Mouse (Mus musculus) kidney, postnatal 14 days (tissue): ENCODE measurements around the gene Tmem79.
"Not testable (repeated sequence)": the region's sequence is repeated elsewhere in the genome, so short reads cannot be mapped to it uniquely, and the experiment has no call there.

Experiments
- DNase-seq: peaks from one replicate; pipeline ENCODE4 v3.0.0; 2022; ENCODE audit warnings: mixed read lengths

Gene Tmem79

DNA sequence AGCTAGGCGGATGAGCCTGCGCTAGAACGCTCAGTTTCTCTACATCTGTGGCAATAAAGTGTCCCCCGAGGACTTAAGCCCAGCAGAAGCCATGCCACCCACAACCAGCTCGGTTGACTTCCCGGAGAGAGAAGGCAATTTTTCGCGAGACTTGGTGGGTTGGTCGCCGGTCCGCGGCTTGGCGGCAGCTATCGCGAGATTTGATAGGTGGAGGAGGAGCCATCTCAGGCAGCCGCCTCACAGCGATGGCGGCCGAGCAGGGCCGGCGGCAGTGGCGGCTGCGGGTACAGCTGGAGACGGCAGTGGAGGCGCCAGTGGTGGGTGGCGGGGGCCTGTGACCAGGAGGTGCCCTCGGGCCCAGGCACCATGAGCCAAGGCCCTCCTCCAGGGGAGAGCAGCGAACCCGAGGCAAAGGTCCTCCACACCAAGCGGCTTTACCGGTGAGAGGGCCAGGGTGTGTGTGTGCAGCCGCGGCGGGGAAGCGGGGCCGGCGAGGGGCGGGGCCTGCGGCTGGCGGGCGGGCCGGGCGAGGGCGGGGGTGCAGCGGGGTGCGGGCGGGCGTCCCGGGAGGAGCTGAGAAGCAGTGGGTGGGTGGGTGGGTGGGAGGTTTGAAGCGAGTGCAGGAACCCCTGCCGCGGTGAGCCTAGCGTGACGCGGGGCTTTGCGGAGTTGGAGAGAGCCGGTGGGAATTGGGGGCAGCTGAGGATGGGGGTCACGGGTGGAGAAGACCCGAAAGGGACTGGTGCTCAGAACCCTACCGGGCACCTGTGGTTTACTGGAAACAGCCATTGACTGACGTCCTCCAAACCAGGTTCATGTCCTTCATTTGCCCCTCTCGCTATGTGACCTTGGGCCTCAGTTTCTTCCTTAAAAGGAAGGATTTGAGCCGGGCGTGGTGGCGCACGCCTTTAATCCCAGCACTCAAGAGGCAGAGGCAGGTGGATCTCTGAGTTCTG, at the start of gene Tmem79, which contains the start of gene Smg5:
Tmem79 (minus strand) TSS at position 91 of the 956 bp plus-strand sequence.
Smg5 (plus strand) TSS at position 203 of the 956 bp plus-strand sequence.
- peak; percentile 97 for DNase-seq

DNA sequence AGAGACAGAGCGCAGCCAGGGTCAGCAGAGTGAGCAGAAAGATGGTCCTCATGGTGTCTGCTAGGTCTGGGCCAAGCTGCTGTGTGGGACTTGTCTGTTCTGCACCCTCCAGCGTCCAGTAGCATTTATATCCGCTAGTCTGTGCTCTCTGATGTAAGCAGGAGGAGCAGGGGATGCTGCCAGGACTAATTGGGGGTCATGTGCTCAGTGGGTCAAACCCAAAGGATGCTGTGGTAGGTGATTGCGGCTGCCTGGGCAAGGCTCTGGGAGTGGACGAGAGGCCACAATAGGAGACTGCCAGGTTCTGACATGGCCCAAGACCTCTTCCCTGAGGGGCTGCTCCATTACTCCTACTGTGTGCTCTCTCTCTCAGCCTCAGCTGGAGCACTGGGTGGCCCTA, 48.4 kb upstream of the Tmem79 start, which contains the start of gene Bglap:
Bglap (minus strand) TSS at position 101 of the 400 bp plus-strand sequence.
- no peak for DNase-seq

DNA sequence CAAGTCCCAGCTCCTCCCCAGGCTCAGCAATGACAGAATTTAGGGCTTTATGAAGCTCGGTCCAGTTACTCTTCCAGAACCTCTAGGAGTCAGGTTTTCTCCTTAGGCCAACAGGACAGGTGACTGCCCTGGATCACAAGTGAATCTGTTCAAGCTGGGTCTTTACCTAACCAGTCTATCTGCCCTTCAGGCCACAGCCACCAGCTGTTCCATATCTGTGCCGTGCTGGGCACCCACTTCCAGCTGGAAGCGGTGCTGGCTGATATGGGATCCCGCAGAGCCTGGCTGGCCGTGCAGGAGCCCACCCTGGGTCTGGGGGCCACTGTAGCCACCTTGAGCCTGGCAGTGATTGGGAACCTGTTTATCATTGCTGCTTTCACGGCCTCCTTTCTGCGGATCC, 46.4 kb upstream of the Tmem79 start:
- not testable (repeated sequence) for DNase-seq

DNA sequence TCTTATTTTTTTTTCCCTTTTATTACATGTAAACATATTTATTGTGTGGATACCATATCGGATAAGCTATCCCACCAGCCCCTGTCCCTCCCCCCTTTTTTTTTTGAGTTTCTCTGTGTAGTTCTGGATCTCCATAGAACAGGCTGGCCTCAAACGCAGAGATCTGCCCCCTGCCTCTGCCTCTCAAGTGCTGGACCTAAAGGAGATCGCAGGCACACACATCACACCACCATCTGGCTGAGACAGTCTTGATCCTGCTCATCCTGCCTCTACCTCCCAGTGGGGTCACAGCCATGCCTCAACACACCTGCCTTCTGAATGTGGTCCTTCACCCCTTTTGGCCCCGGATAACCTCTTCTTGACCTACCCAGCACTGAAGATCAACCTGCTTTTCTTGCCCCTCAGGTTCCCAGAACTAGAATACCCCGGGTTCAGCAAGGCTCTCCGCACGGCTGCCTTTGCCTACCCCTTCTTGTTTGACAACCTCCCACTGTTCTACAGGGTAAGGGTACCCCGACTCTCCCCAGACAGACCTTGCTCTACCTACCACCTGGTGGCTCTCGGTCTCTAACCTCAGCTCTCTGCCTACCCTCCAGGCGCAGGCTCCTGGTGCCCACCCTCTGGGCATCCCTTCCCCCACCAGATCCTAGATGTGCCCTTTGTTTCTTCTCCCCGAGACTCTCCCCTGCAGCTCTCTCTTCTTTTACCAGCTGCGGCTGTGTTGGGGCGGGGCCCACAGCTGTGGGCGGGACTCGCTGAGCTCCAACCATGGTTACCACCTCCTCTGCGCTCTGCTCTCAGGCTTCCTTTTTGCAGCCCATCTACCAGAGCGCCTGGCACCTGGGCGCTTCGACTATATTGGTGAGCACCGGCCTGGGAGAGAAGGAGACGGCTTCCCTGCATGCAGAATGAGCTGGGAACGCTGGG, 45.7 kb upstream of the Tmem79 start:
- peak; percentile 36 for DNase-seq

DNA sequence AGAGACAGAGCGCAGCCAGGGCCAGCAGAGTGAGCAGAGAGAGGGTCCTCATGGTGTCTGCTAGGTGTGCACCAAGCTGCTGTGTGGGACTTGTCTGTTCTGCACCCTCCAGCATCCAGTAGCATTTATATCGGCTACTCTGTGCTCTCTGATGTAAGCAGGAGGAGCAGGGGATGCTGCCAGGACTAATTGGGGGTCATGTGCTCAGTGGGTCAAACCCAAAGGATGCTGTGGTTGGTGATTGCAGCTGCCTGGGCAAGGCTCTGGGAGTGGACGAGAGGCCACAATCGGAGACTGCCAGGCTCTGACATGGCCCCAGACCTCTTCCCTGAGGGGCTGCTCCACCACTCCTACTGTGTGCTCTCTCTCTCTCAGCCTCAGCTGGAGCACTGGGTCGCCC, 42.7 kb upstream of the Tmem79 start, which contains the start of gene Bglap2:
Bglap2 (minus strand) TSS at position 101 of the 400 bp plus-strand sequence.
- not testable (repeated sequence) for DNase-seq

DNA sequence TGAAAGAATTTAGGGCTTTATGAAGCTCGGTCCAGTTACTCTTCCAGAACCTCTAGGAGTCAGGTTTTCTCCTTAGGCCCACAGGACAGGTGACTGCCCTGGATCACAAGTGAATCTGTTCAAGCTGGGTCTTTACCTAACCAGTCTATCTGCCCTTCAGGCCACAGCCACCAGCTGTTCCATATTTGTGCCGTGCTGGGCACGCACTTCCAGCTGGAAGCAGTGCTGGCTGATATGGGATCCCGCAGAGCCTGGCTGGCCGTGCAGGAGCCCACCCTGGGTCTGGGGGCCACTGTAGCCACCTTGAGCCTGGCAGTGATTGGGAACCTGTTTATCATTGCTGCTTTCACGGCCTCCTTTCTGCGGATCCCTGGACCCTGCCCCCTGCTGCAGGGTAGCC, 40.7 kb upstream of the Tmem79 start:
- DNase-seq = not testable (repeated sequence)

DNA sequence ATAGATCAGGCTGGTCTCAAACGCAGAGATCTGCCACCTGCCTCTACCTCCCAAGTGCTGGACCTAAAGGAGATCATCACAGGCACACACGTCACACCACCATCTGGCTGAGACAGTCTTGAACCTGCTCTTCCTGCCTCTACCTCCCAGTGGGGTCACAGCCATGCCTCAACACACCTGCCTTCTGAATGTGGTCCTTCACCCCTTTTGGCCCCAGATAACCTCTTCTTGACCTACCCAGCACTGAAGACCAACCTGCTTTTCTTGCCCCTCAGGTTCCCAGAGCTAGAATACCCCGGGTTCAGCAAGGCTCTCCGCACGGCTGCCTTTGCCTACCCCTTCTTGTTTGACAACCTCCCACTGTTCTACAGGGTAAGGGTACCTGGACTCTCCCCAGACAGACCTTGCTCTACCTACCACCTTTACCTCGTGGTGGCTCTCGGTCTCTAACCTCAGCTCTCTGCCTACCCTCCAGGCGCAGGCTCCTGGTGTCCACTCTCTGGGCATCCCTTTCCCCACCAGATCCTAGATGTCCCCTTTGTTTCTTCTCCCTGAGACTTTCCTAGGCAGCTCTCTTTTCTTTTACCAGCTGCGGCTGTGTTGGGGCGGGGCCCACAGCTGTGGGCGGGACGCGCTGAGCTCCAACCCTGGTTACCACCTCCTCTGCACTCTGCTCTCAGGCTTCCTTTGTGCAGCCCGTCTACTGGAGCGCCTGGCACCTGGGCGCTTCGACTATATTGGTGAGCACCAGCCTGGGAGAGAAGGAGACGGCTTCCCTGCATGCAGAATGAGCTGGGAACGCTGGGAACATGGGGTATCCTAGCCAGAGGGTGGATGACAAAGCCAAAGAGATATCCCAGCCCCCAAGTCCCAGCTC, 40.0 kb upstream of the Tmem79 start:
- peak; percentile 43 for DNase-seq

DNA sequence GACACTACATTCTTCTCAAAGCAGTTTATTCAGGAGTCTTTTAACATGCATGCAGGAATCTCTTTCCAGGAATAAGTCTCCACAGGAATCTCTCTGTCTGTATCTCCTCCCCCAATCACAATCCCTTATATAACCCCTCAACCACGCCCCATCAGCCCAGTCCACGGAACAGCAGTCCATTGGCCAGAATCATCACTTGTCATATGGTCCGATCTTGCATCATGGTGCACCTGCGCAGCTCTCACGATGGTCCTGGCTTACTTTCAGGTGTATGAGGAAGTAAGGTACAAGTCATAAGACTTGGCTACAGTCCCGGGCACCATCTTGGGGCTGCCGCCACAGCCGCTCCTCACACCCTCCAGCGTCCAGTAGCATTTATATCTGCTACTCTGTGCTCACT, 36.7 kb upstream of the Tmem79 start, which contains the start of gene Bglap3:
Bglap3 (minus strand) TSS at position 101 of the 400 bp plus-strand sequence.
- not testable (repeated sequence) for DNase-seq

DNA sequence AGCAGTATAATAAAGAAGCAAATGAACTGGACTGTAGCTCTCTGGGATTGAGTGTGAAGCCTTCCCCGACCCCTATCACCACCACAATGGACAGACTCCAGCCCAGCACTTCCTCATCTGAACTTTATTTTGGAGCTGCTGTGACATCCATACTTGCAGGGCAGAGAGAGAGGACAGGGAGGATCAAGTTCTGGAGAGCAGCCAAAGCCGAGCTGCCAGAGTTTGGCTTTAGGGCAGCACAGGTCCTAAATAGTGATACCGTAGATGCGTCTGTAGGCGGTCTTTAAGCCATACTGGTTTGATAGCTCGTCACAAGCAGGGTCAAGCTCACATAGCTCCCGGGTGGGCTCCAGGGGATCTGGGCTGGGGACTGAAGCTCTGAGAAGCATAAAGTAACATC, 32.6 kb upstream of the Tmem79 start:
- not testable (repeated sequence) for DNase-seq

DNA sequence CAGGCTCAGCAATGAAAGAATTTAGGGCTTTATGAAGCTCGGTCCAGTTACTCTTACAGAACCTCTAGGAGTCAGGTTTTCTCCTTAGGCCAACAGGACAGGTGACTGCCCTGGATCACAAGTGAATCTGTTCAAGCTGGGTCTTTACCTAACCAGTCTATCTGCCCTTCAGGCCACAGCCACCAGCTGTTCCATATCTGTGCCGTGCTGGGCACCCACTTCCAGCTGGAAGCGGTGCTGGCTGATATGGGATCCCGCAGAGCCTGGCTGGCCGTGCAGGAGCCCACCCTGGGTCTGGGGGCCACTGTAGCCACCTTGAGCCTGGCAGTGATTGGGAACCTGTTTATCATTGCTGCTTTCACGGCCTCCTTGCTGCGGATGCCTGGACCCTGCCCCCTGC, 31.6 kb upstream of the Tmem79 start:
- DNase-seq = not testable (repeated sequence)

DNA sequence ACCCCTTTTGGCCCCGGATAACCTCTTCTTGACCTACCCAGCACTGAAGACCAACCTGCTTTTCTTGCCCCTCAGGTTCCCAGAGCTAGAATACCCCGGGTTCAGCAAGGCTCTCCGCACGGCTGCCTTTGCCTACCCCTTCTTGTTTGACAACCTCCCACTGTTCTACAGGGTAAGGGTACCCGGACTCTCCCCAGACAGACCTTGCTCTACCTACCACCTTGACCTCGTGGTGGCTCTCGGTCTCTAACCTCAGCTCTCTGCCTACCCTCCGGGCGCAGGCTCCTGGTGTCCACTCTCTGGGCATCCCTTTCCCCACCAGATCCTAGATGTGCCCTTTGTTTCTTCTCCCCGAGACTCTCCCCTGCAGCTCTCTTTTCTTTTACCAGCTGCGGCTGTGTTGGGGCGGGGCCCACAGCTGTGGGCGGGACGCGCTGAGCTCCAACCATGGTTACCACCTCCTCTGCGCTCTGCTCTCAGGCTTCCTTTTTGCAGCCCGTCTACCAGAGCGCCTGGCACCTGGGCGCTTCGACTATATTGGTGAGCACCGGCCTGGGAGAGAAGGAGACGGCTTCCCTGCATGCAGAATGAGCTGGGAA, 31.0 kb upstream of the Tmem79 start:
- DNase-seq = peak; percentile 55

DNA sequence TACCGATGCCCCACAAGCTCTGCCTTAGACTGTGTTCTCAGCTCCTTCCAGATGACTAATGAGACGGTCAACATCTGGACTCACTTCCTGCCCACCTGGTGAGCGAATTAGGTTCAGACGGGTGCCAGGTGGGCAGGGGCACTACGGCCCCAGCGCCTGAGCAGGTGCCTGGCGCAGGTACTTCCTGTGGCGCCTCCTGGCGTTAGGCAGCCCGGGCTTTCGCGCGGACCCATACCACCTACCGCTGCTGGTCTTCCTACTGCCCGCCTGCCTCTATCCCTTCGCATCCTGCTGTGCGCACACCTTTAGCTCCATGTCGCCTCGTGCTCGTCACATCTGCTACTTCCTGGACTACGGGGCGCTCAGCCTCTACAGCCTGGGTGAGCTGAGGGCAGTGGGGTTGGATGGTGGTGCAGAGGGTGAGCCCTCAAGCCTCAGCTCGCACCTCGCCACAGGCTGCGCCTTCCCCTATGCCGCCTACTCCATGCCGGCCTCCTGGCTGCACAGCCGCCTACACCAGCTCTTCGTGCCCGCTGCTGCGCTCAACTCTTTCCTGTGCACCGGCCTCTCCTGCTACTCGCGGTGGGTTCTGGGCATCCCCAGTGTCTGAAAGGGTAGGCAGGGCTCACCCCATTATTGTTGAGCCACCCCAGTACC, 29.9 kb upstream of the Tmem79 start:
- no peak for DNase-seq

DNA sequence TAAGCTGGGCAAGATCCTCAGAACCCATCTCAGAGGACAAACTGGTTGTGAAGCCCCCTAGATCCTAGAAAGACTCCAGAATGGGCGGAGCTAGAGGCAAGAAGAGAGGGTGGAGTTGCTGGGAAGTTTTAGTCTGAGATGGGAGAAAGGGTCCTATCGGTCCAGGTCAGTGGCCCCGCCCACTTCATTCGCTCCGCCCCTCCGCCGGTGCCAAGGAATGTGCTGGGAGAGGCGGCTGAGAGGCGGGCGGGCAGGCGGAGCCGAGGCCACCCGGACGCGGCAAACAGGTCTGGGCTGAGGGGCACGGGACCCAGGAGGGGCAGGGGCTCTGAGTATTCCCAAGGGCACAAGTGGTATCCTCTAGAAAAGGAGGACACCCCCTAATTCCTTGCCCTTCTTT, 28.4 kb upstream of the Tmem79 start, which contains the start of gene Paqr6:
Paqr6 (plus strand) TSS at position 248 of the 400 bp plus-strand sequence.
- DNase-seq = peak; percentile 81

DNA sequence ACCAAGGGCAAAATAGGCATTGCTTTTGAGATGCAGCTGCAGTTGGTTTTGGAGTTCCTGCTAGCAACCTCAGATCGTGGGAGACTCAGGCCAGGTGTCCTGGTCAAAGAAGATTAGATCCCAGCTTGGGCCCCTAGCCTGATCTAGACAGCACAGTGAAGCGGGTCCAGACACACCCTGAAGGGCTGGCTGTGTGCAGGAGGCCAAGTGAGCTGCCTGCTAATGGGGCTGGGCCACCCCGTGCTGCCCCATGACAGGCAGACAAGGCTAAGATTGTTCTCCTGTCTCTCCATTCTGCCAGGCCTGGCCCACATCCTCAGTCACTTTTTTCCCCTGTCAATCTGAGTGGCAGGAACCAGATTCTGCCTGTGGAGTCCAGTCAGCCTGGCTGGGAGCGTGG, 27.8 kb upstream of the Tmem79 start:
- no peak for DNase-seq

DNA sequence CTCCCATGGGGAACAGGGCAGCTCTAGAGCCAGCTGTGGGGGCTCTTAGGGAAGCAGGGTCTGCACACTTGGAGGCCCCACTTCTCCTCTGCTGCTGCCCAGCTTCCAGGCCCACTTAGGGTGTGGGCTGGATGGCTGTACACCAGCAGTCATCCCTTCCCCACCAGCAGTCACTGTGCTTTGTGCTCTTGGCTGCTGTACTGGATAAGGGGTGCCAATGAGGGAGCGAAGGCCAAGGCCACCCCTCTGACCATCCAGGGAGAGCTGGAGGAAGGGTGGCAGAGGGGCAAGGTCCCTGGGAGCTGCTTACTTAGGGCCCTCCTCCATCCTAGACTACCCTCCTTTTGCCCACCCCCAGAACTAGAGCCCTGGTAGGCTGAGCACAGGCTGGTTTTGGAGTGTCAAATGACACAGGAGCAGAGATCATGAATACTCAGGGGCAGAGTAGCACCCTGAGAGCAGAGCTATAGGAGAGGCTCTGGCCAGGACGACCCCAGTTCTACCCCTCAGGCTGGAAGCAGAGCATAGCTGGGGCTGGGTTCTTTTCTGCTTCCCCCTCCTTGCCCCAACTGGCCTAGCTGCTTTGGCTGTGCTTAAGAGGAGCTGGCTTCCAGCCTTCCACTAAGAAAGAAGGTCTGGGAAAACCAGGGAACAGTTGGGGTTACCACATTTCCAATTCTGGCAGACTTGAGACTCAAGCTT, 25.8 kb upstream of the Tmem79 start:
- no peak for DNase-seq

DNA sequence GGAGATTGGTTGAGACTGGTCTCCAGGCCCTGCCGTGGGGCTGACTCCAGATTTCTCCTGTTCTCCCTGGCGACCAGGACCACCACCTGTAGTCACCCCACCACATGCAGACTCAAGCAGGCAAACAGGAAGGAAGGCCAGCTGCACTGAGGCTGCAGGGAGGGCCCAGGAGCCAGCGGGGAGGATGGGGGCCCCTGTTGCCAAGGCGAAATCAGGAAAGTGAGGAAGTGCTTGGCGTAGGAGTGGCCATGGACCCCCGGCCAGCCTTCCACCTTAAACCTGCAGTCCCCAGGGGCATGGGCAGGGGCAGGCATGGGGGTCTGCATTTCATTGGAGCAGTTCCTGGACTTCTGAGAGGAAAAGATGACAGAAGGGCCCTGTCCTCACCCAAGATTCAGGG, 25.1 kb upstream of the Tmem79 start:
- DNase-seq = no peak

DNA sequence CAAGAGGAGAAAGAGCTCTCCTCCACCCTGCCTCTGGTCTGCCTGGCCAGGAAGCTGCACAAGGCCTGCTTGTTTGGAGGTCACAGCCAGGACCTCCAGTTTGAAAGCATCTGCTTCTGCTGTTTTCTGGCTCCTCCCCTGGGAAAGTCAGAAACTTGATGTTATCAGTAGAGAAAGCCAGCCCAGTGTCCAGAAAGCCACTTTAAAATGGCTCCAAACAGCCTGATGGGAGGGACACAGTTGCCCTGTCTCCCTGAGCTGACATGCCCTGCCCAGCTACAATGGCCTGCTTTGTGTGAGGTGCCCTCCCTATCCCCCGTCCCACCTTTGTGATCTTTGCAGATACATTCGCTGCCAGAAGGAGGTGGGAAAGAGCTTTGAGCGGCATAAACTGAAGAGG, 24.0 kb upstream of the Tmem79 start:
- no peak for DNase-seq

DNA sequence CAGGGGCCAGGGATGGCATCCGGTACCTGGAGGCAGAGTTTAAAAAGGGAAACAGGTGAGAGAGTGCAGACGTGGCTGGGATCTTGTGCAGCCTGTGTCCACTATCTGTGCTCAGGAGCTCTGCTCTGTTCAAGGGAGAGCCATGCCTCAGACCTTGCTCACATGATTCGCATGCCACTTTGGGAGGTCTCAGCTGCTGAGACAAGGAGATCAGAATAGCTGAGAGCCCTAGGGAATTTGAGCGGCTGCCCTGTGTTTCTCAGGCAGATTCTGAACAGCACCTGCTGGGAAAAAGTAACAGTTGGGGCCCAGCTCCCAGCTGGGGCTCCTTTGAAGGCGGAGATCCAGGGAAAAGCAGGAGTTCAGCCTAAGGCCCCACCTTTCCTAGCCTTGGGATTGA, 23.6 kb upstream of the Tmem79 start:
- DNase-seq = no peak

DNA sequence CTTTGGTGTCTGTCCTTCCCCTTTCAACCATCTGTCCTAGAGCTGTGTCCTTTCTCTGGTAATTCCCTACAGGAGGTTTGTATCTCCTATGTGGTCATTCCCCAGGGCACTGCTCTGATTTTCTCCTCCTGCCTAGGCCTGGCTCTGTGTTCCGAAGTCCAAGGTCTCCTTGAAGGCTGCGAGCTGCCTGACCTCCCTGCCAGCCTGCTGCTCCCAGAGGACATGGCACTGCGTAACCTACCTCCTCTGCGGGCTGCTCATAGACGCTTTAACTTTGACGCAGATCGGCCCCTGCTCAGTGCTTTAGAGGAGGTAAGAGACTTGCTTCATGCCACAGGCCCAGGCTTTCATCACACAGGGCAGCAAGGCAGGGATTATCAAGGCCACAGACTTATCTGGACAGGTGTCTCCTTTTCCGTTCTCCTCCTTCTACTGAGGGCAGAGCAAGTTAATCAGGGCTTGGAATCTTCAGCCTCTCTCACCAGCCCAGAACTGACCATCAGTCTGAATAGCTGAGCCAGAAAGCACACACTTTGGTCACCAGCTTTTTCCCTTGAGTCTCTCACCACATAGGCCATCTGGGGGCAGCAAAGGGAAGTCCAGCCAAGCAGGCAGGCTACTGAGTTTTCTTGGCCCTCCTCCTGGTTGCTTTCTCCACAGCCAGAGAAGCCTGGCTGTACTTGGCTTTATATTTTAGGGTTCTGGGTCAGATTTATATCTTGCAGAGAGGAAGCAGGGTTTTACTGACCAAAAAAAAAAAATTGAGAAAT, 18.6 kb upstream of the Tmem79 start:
- no peak for DNase-seq
